Mouse (Mus musculus) limb, embryonic 13.5 days (tissue): Measurements from ENCODE around the gene Slit2. TPM values are rescaled to one million over a fixed set of nuclear protein-coding genes. Genes with fewer than 3 reads are reported as not detected.
"Not testable (repeated sequence)": the region's sequence is repeated elsewhere in the genome, so short reads cannot be mapped to it uniquely, and the experiment has no call there.

Experiments
- ATAC-seq: fragments of 200-750 bp; cut with Nextera tagmentation; 2 replicates; pipeline ENCODE4 v1.8.0; 2017; ENCODE audit warnings: low read depth, moderate number of reproducible peaks, moderate TSS enrichment; ENCODE audit not compliant: low FRiP score
- H3K27ac ChIP-seq: fragments of 300-500 bp; sonication (generic); 2 replicates; pipeline ENCODE4 v1.5.1; 2015; ENCODE audit warnings: inconsistent platforms, mild to moderate bottlenecking, moderate library complexity
- H3K27me3 ChIP-seq: fragments of 300-500 bp; sonication (generic); 2 replicates; pipeline ENCODE4 v1.6.1; 2015; ENCODE audit warnings: mild to moderate bottlenecking, inconsistent platforms
- H3K36me3 ChIP-seq: fragments of 300-500 bp; sonication (generic); 2 replicates; pipeline ENCODE4 v1.6.1; 2015; ENCODE audit warnings: inconsistent platforms, mild to moderate bottlenecking, moderate library complexity
- H3K4me1 ChIP-seq: fragments of 300-500 bp; sonication (generic); 2 replicates; pipeline ENCODE4 v1.6.1; 2015; ENCODE audit warnings: inconsistent platforms
- H3K4me2 ChIP-seq: fragments of 300-500 bp; sonication (generic); replicated peaks from 2 replicates; pipeline ENCODE4 v1.6.1; 2015; ENCODE audit warnings: inconsistent platforms, mild to moderate bottlenecking, moderate library complexity
- H3K4me3 ChIP-seq: fragments of 300-500 bp; sonication (generic); 2 replicates; pipeline ENCODE4 v1.5.1; 2015; ENCODE audit warnings: moderate library complexity, mild to moderate bottlenecking, inconsistent platforms
- H3K9ac ChIP-seq: fragments of 300-500 bp; sonication (generic); 2 replicates; pipeline ENCODE4 v1.6.1; 2015; ENCODE audit warnings: mild to moderate bottlenecking, inconsistent platforms
- H3K9me3 ChIP-seq: fragments of 300-500 bp; sonication (generic); 2 replicates; pipeline ENCODE4 v1.6.1; 2016; ENCODE audit warnings: inconsistent platforms
- WGBS: fragments of 180-500 bp; shearing (Covaris S2); methylation state at CpG from one replicate; pipeline ENCODE4 v1.1.7; 2015; 5-methylcytosine and 5-hydroxymethylcytosine counted together
- polyA plus RNA-seq: library from polyadenylated mRNA; unstranded; fragments of >200 nt; fragmentation: Nextera tagmentation; extraction: Ambion mirVana; gene quantifications from 2 replicates; pipeline ENCODE4 v1.2.1, GENCODE M21; 2015

The Slit2 gene
- polyA plus RNA-seq, 1 experiment from 2014 or later: 40.7 TPM

GRCm38 (mm10) chr5:48184358-48184757, 201.4 kb downstream of the Slit2 start:
- Histone ChIP-seq H3K27me3 (no peaks in the 10 kb centered on the region), H3K4me2 (no peak overlapping the region), H3K9me3 (no peaks in the 10 kb centered on the region), H3K27ac (no peak overlapping the region), H3K36me3 (no peaks in the 10 kb centered on the region), H3K4me3 (no peak overlapping the region), H3K4me1 (no peaks in the 10 kb centered on the region), H3K9ac (no peak overlapping the region)
- ATAC-seq: no peak
- WGBS: 82% methylated on average over 8 of the region's 8 CpGs

DNA sequence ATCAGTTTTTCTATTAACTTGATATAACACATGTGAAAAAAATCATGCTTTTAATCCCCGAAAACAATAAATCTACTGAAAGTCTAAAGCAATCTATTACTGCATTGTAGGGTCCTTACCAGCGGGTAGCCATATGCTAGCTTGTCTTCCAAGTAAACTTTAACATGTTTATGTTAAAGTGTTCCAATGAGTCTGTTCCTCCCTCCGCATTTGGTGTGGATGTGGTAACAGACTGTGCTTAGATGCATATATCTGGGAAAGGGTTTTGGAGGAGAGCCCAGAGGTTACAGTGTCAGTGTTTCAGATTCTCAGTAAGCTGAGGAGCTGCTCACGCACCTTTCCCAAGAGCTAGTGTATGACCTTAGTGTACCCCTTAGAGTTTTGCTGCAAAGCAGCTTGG, 204.9 kb downstream of the Slit2 start:
- H3K4me3 ChIP-seq: no peak overlapping the region
- 81% methylated on average over 4 of the region's 4 CpGs for WGBS
- H3K9ac ChIP-seq: no peak overlapping the region
- no peak for ATAC-seq
- H3K9me3 ChIP-seq: no peaks in the 10 kb centered on the region
- H3K27me3 ChIP-seq: no peaks in the 10 kb centered on the region
- H3K4me2 ChIP-seq: no peak overlapping the region
- no peaks in the 10 kb centered on the region for H3K4me1 ChIP-seq
- peaks cover 6% of the 10 kb centered on the region; the same call in 1 of the 2 replicates for H3K36me3 ChIP-seq
- no peak overlapping the region for H3K27ac ChIP-seq

- no peaks in the 10 kb centered on the region for H3K4me1 ChIP-seq
- no peak overlapping the region for H3K9ac ChIP-seq
- ATAC-seq: no peak
- no peaks in the 10 kb centered on the region for H3K27me3 ChIP-seq
- no peak overlapping the region for H3K4me2 ChIP-seq
- H3K9me3 ChIP-seq: no peaks in the 10 kb centered on the region
- no peak overlapping the region for H3K27ac ChIP-seq
- no peaks in the 10 kb centered on the region for H3K36me3 ChIP-seq
- no peak overlapping the region for H3K4me3 ChIP-seq
Measured at GRCm38 (mm10) chr5:48199380-48199779, 216.4 kb downstream of the Slit2 start.

- 88% methylated on average over 2 of the region's 2 CpGs for WGBS
- H3K4me2 ChIP-seq: no peak overlapping the region
- no peak overlapping the region for H3K27ac ChIP-seq
- H3K9ac ChIP-seq: no peak overlapping the region
- H3K4me3 ChIP-seq: no peak overlapping the region
- no peaks in the 10 kb centered on the region for H3K27me3 ChIP-seq
- ATAC-seq: no peak
- no peaks in the 10 kb centered on the region for H3K9me3 ChIP-seq
- no peaks in the 10 kb centered on the region for H3K4me1 ChIP-seq
- H3K36me3 ChIP-seq: peaks cover 6% of the 10 kb centered on the region
Measured at GRCm38 (mm10) chr5:48215248-48215647, 232.3 kb downstream of the Slit2 start.

GRCm38 (mm10) chr5:48219624-48220155, 236.8 kb downstream of the Slit2 start:
- Histone ChIP-seq H3K9ac (no peak overlapping the region), H3K27me3 (no peaks in the 10 kb centered on the region), H3K27ac (no peak overlapping the region), H3K36me3 (peaks cover 6% of the 10 kb centered on the region), H3K4me1 (no peaks in the 10 kb centered on the region), H3K9me3 (no peaks in the 10 kb centered on the region), H3K4me3 (no peak overlapping the region), H3K4me2 (no peak overlapping the region)
- ATAC-seq: no peak
- WGBS: 87% methylated on average over 10 of the region's 10 CpGs

DNA sequence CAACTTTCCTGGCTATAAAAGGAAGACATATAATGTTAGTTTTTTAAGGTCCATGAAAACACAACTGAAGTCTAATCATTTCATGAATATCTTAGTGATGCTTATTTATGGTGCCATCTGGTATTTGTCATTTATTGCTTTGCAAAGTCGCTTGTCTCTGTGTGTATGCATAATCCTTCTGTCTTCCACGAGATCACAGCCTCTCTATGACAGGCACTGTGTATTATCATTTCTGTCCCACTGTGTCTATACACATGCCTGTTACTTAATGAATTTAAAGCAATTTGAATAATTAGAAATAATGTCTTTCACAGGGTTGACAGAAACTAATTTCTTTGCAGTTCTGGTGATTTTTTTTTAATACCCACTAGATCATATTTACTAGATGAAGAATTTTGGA, 242.6 kb downstream of the Slit2 start:
- WGBS: 63% methylated on average over 2 of the region's 2 CpGs
- no peak for ATAC-seq
- H3K4me1 ChIP-seq: no peaks in the 10 kb centered on the region
- no peak overlapping the region for H3K4me3 ChIP-seq
- no peaks in the 10 kb centered on the region for H3K27me3 ChIP-seq
- no peak overlapping the region for H3K4me2 ChIP-seq
- no peak overlapping the region for H3K9ac ChIP-seq
- no peaks in the 10 kb centered on the region for H3K9me3 ChIP-seq
- H3K27ac ChIP-seq: no peak overlapping the region
- H3K36me3 ChIP-seq: peaks cover 11% of the 10 kb centered on the region

DNA sequence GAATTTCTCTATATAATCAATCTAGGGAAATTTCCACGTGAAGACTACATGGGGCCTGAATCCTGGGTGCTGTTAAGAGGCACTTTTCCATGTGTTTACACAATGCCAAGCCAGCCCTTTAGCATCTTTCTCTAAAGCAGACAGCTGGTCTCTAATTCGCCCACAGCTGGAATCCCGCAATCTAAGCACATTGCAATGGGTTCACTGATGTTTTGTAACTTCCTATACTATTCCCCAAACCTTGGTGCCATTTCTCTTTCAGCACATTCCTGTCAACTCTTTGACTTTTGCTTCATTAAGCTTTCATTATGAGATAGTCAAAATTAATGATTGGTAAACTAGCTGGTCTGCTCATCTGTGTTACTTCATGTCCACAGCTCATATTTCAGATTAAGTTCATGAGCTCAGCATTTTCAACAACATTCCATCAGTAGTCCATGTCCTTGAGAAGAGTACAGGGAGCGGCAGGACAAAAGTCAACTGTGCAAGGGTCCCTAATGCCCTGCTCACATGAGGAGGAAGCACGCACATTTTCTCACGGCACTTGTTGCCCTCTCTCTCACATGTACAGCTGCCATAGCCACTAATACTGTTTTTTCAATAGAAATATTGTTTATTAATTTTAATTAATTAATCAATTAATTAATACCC, 247.6 kb downstream of the Slit2 start:
- Histone ChIP-seq H3K4me3 (no peak overlapping the region), H3K9me3 (no peaks in the 10 kb centered on the region), H3K27me3 (no peaks in the 10 kb centered on the region), H3K4me1 (no peaks in the 10 kb centered on the region), H3K36me3 (peaks cover 21% of the 10 kb centered on the region), H3K27ac (no peak overlapping the region), H3K9ac (no peak overlapping the region), H3K4me2 (no peak overlapping the region)
- ATAC-seq: no peak
- WGBS: 77% methylated on average over 6 of the region's 6 CpGs

GRCm38 (mm10) chr5:48234728-48235127, 251.8 kb downstream of the Slit2 start:
- Histone ChIP-seq H3K4me3 (no peak overlapping the region), H3K36me3 (peaks cover 10% of the 10 kb centered on the region), H3K4me1 (no peaks in the 10 kb centered on the region), H3K27ac (no peak overlapping the region), H3K27me3 (no peaks in the 10 kb centered on the region), H3K4me2 (no peak overlapping the region), H3K9ac (no peak overlapping the region), H3K9me3 (no peaks in the 10 kb centered on the region)
- no peak for ATAC-seq
- WGBS: 81% methylated on average over 4 of the region's 4 CpGs

DNA sequence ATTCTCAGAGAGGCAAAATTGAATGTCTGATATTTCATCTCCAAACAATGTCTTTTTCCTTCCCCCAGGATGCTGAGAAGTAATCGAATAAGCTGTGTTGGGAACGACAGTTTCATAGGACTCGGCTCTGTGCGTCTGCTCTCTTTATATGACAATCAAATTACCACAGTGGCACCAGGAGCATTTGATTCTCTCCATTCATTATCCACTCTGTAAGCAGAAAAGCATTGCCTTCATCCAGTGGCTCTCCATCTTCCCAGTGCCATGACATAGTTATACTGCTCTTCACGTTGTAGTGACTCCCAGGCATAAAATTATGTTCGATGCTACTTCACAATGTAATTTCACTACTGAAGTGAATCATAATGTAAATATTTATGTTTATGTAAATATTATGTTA, 252.3 kb downstream of the Slit2 start:
- 88% methylated on average over 6 of the region's 6 CpGs for WGBS
- H3K36me3 ChIP-seq: peaks cover 10% of the 10 kb centered on the region

DNA sequence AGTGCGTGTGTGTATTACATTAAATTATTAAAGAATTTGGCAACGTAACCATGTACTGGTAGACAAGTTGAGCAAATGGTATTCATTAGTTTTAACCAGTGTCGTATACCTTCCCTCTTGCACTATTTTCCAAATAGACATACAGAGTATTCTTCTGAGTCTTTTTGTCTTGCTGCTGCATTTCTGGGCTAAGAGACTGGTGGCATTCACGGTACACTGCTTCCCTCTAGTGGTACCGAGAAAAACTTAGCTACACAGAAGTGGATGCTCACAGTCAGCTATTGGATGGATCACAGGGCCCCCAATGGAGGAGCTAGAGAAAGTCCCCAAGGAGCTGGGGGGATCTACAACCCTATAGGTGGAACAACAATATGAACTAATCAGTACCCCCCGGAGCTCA, 257.8 kb downstream of the Slit2 start:
- ATAC-seq, H3K4me1 ChIP-seq, H3K9ac ChIP-seq, H3K4me2 ChIP-seq, H3K27me3 ChIP-seq, H3K9me3 ChIP-seq, H3K27ac ChIP-seq, H3K36me3 ChIP-seq, H3K4me3 ChIP-seq: not testable (repeated sequence)
- WGBS: 39% methylated on average over 6 of the region's 6 CpGs

More for the DNA sequence above, 252.3 kb downstream of the Slit2 start:
- no peaks in the 10 kb centered on the region for H3K27me3 ChIP-seq
- no peaks in the 10 kb centered on the region for H3K4me1 ChIP-seq
- no peak overlapping the region for H3K4me3 ChIP-seq
- no peaks in the 10 kb centered on the region for H3K9me3 ChIP-seq
- H3K9ac ChIP-seq: no peak overlapping the region
- H3K27ac ChIP-seq: no peak overlapping the region
- no peak for ATAC-seq
- H3K4me2 ChIP-seq: no peak overlapping the region

GRCm38 (mm10) chr5:48248327-48248726, 265.4 kb downstream of the Slit2 start:
- no peak overlapping the region for H3K4me2 ChIP-seq
- no peak overlapping the region for H3K4me3 ChIP-seq
- no peak overlapping the region for H3K9ac ChIP-seq
- no peaks in the 10 kb centered on the region; the same call in 1 of the 2 replicates for H3K36me3 ChIP-seq
- no peak overlapping the region for H3K27ac ChIP-seq
- ATAC-seq: no peak
- no peaks in the 10 kb centered on the region for H3K9me3 ChIP-seq
- H3K27me3 ChIP-seq: no peaks in the 10 kb centered on the region
- H3K4me1 ChIP-seq: no peaks in the 10 kb centered on the region
- WGBS: 82% methylated on average over 4 of the region's 4 CpGs

DNA sequence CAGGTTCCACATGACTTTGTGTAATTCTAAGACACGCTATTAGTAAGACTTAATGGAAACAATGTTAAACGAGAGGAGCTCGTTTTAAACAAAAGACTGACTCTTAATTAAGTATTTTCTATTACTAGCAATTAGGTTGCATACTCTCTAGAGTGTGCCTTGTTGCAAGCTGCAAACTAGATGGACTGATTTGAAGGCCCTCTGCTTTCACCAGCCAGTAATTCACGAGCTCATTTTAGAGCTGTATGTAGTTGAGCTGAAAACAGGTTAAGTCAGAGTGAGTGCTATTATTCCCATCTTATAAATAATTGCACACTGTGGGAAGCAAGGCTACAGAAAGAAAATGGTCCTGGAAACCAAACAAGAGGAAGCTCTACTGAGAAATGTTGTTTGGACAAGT, 294.6 kb downstream of the Slit2 start:
- Histone ChIP-seq H3K4me3 (no peak overlapping the region), H3K27me3 (no peaks in the 10 kb centered on the region), H3K4me1 (no peaks in the 10 kb centered on the region), H3K36me3 (peaks cover 7% of the 10 kb centered on the region; the same call in 1 of the 2 replicates), H3K9ac (no peak overlapping the region), H3K27ac (no peak overlapping the region), H3K4me2 (no peak overlapping the region), H3K9me3 (no peaks in the 10 kb centered on the region)
- 59% methylated on average over 4 of the region's 4 CpGs for WGBS
- no peak for ATAC-seq

DNA sequence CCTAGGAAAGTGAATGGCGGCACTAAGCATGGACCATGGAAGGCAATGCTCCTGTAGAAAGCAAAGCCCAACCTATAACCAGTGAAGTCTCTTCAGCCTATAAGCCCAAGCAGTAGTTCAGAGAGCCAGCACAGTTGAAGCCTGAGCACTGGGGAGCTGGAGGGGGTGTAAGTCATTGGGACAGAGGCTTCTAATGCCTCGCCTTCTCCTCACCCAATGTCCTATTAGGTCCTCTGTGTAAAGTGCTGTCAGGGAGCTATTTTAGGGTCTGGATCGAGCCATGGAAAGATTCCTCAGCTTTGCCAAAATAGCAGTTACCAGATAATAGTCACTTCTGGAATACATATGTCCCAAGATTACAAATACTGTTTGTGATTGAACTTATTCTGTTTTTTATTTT, 318.2 kb downstream of the Slit2 start:
- Histone ChIP-seq H3K9ac (no peak overlapping the region), H3K36me3 (peaks cover 9% of the 10 kb centered on the region), H3K9me3 (no peaks in the 10 kb centered on the region), H3K4me3 (no peak overlapping the region), H3K27me3 (no peaks in the 10 kb centered on the region), H3K4me1 (0 out of 2 replicates have a peak, but pooled peaks cover 3% of the 10 kb centered on the region), H3K27ac (no peak overlapping the region), H3K4me2 (no peak overlapping the region)
- no peak for ATAC-seq
- WGBS: 87% methylated on average over 3 of the region's 3 CpGs
